Mouse (Mus musculus): ENCODE results near the gene Vmn1r81. TPM values are rescaled to one million over a fixed set of nuclear protein-coding genes. Genes with fewer than 3 reads are reported as not detected.

Vmn1r81 gene
- polyA plus RNA-seq (2017; shearing (Covaris generic)), result under 1 TPM; 0.02 to 0.05 TPM

DNA sequence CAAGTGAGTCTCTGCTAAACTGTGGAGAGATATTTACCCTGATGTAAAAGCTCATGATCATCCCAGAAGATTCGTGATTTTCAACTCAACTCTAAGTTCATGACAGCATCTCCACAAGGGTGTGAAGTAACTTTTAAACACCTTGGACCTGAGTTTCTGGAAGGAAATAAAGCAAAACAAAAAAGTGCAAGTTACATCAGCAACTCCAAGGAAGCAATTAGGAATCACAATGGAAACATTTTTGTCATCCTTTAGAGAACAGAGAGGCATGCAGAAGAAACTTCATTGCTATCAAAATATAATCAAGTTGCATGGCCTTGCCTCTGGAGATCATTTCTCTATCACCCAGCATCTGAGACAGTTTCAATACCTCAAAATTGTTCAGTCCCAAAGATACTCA, at the start of gene Vmn1r81:
TSS of gene Vmn1r81 (minus strand) at position 101 of the 400 bp plus-strand sequence.

DNA sequence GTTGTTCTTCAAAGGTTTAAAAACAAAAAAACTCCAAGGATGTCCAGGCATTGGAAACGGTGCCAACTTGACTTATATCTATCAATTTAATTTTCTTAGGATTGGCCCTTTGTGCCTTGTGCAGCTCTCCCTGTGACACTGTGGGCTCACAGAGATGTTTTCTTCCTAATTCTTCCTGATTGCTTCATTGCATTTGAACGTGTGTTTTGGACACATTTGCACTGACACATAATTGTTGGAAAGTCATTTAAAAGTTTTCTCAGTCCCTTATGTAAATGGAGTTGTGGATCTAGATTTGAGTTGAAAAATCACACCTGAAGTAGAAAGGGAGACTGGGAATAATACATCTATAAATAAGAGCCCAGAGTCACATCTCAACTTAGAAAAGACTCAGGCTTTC, 32.1 kb upstream of the Vmn1r81 start, which contains the start of gene Vmn1r82:
TSS of gene Vmn1r82 (plus strand) at position 301 of the 400 bp plus-strand sequence.

Other genes with a start within 250 kb of the Vmn1r81 start
- gene Vmn1r77, start 231.5 kb downstream of the Vmn1r81 start, polyA plus RNA-seq (2017; shearing (Covaris generic)), result under 1 TPM in 1 of 2 experiments, not detected in 1; 0.02 TPM
- under 1 TPM; 0.04 to 0.12 TPM for gene Vmn1r78, start 118.0 kb downstream of the Vmn1r81 start, polyA plus RNA-seq (2017; shearing (Covaris generic))
- gene Vmn1r79, start 97.0 kb downstream of the Vmn1r81 start, polyA plus RNA-seq (2017; shearing (Covaris generic)), result not detected
- under 1 TPM in 1 of 2 experiments, not detected in 1; 0.28 TPM for gene Vmn1r80, start 79.0 kb downstream of the Vmn1r81 start, polyA plus RNA-seq (2017; shearing (Covaris generic))
- gene Vmn1r82, start 32.2 kb upstream of the Vmn1r81 start, polyA plus RNA-seq (2017; shearing (Covaris generic)), result not detected
- gene Vmn1r83, start 61.2 kb upstream of the Vmn1r81 start, polyA plus RNA-seq (2017; shearing (Covaris generic)), result not detected
- gene Vmn1r84, start 101.0 kb upstream of the Vmn1r81 start, polyA plus RNA-seq (2017; shearing (Covaris generic)), result under 1 TPM in 1 of 2 experiments, not detected in 1; 0.39 TPM
- gene Zfp551, start 154.5 kb upstream of the Vmn1r81 start, polyA plus RNA-seq (2017; shearing (Covaris generic)), result 1 to 10 TPM; 1.7 to 2.3 TPM
- 1 to 10 TPM; 7.2 to 8.5 TPM for gene Zfp606, start 210.0 kb upstream of the Vmn1r81 start, polyA plus RNA-seq (2017; shearing (Covaris generic))
- not detected for gene 2900092C05Rik, start 244.2 kb upstream of the Vmn1r81 start, polyA plus RNA-seq (2017; shearing (Covaris generic))

Data from activated CD4-positive, CD25-positive, alpha-beta regulatory T cell (primary cell).